Comparison of ENCODE assay signal across 19 mouse cellular contexts in the genomic region with DNA sequence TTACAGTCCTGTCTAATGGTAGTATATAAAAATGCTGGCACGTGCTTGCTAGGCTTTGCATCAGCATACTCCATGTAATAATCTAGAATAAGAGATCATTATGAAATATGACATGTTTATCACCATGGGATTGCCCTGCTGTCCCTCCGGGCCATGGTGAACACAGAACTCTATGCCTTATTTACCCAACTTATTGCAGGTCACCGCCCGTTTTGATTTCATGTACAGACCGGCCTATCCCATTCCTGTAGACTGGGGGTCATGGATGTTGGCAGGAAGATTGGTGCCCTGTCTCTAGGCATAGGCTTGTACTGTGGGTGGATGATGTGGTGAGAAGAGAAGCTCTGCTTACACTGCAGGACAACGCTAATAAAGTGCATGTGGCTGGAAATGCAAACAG.
"Had no signal": no experiment of that assay in that cellular context is flagged by ENCODE, and none has a peak within 500 bp of the region (broad histone marks: within the 10 kb centered on the region; RNA-seq: fewer than 3 reads in every experiment).

No protein-coding gene starts in this region.

- H3K9ac ChIP-seq: liver, embryonic 15.5 days; liver, postnatal 0 days; lung, embryonic 15.5 days; midbrain, embryonic 12.5 days; neural tube, embryonic 12.5 days had no signal

- H3K27ac ChIP-seq: liver, embryonic 15.5 days; lung, embryonic 15.5 days; macrophage; midbrain, embryonic 12.5 days; neural tube, embryonic 12.5 days had no signal

- H3K4me2 ChIP-seq: liver, embryonic 15.5 days; lung, embryonic 15.5 days; midbrain, embryonic 12.5 days; neural tube, embryonic 12.5 days had no signal

- H3K9me3 ChIP-seq: liver, embryonic 15.5 days; lung, embryonic 15.5 days; megakaryocyte, embryonic 14.5 days; midbrain, embryonic 12.5 days; neural tube, embryonic 12.5 days had no signal

- H3K36me3 ChIP-seq: liver, embryonic 15.5 days; lung, embryonic 15.5 days; midbrain, embryonic 12.5 days; neural tube, embryonic 12.5 days had no signal

- H3K27me3 ChIP-seq: liver, embryonic 15.5 days; lung, embryonic 15.5 days; megakaryocyte, embryonic 14.5 days; midbrain, embryonic 12.5 days; neural tube, embryonic 12.5 days had no signal

- H3K4me3 ChIP-seq: liver, embryonic 15.5 days; lung, embryonic 15.5 days; megakaryocyte, embryonic 14.5 days; midbrain, embryonic 12.5 days; neural tube, embryonic 12.5 days had no signal

- ATAC-seq: liver, postnatal 0 days; lung, postnatal 0 days; midbrain, embryonic 16.5 days had no signal

- DNase-seq: liver, postnatal 0 days; lung, adult 2 months; lung, postnatal 14 days; lung, postnatal 36 days; midbrain, embryonic 14.5 days; right cerebral cortex, postnatal 25 days; right cerebral cortex, postnatal 4 days; spleen, adult 18-20 months; thymus, adult 2 months; thymus, postnatal 25 days; thymus, postnatal 4 days had no signal
